Mouse (Mus musculus): ENCODE results near the gene Zrsr1. TPM values are rescaled to one million over a fixed set of nuclear protein-coding genes. Genes with fewer than 3 reads are reported as not detected.

Zrsr1 gene
- polyA plus RNA-seq, 1 experiment: 2.6 TPM

GRCm38 (mm10) chr11:23008181-23008823, 36.5 kb downstream of the Zrsr1 start:
- peak overlapping the region; percentile 98 for H3K4me3 ChIP-seq (ENCODE audit: control insufficient read depth, low read depth, low read length)
- peak overlapping the region; percentile 96 for H3K27ac ChIP-seq (ENCODE audit: control insufficient read depth, insufficient read depth, low read depth, low read length)
- no peaks in the 10 kb centered on the region for H3K27me3 ChIP-seq (ENCODE audit: control insufficient read depth, insufficient read depth, low read length)
- H3K4me1 ChIP-seq (ENCODE audit: control insufficient read depth, insufficient read depth, low read length): no peaks in the 10 kb centered on the region; the same call in 1 of the 2 replicates
- peak; percentile 86 for TF ChIP-seq POLR2A (IDR thresholded peaks at IDR 0.05; ENCODE audit: control insufficient read depth, low read depth, low read length)
- TF ChIP-seq CTCF (IDR thresholded peaks at IDR 0.05; ENCODE audit: control insufficient read depth, insufficient read depth, insufficient replicate concordance, low read depth, low read length): no peak
- no peaks in the 10 kb centered on the region; the same call in 1 of the 2 replicates for H3K36me3 ChIP-seq (ENCODE audit: control insufficient read depth, insufficient read depth, low read length)

GRCm38 (mm10) chr11:23008824-23009200, 37.0 kb downstream of the Zrsr1 start:
- Histone ChIP-seq H3K36me3 (ENCODE audit: control insufficient read depth, insufficient read depth, low read length) (no peaks in the 10 kb centered on the region; the same call in 1 of the 2 replicates), H3K27ac (ENCODE audit: control insufficient read depth, insufficient read depth, low read depth, low read length) (no peak overlapping the region), H3K4me1 (ENCODE audit: control insufficient read depth, insufficient read depth, low read length) (no peaks in the 10 kb centered on the region; the same call in 1 of the 2 replicates), H3K4me3 (ENCODE audit: control insufficient read depth, low read depth, low read length) (peak overlapping the region; percentile 23), H3K27me3 (ENCODE audit: control insufficient read depth, insufficient read depth, low read length) (no peaks in the 10 kb centered on the region)
- TF ChIP-seq CTCF (IDR thresholded peaks at IDR 0.05; ENCODE audit: control insufficient read depth, insufficient read depth, insufficient replicate concordance, low read depth, low read length) (no peak), POLR2A (IDR thresholded peaks at IDR 0.05; ENCODE audit: control insufficient read depth, low read depth, low read length) (no peak)

GRCm38 (mm10) chr11:23013096-23013495, 41.3 kb downstream of the Zrsr1 start:
- Histone ChIP-seq H3K4me1 (ENCODE audit: control insufficient read depth, insufficient read depth, low read length) (no peaks in the 10 kb centered on the region; the same call in 1 of the 2 replicates), H3K27me3 (ENCODE audit: control insufficient read depth, insufficient read depth, low read length) (no peaks in the 10 kb centered on the region), H3K4me3 (ENCODE audit: control insufficient read depth, low read depth, low read length) (no peak overlapping the region), H3K27ac (ENCODE audit: control insufficient read depth, insufficient read depth, low read depth, low read length) (no peak overlapping the region), H3K36me3 (ENCODE audit: control insufficient read depth, insufficient read depth, low read length) (no peaks in the 10 kb centered on the region)
- no peak for TF ChIP-seq POLR2A (IDR thresholded peaks at IDR 0.05; ENCODE audit: control insufficient read depth, low read depth, low read length)
- TF ChIP-seq CTCF (IDR thresholded peaks at IDR 0.05; ENCODE audit: control insufficient read depth, insufficient read depth, insufficient replicate concordance, low read depth, low read length): no peak

- no peaks in the 10 kb centered on the region for H3K27me3 ChIP-seq (ENCODE audit: control insufficient read depth, insufficient read depth, low read length)
- H3K4me3 ChIP-seq (ENCODE audit: control insufficient read depth, low read depth, low read length): no peak overlapping the region
- peak; percentile 19; the same call in 1 of the 2 replicates for TF ChIP-seq CTCF (IDR thresholded peaks at IDR 0.05; ENCODE audit: control insufficient read depth, insufficient read depth, insufficient replicate concordance, low read depth, low read length)
- TF ChIP-seq POLR2A (IDR thresholded peaks at IDR 0.05; ENCODE audit: control insufficient read depth, low read depth, low read length): no peak
- H3K4me1 ChIP-seq (ENCODE audit: control insufficient read depth, insufficient read depth, low read length): no peaks in the 10 kb centered on the region
- no peaks in the 10 kb centered on the region for H3K36me3 ChIP-seq (ENCODE audit: control insufficient read depth, insufficient read depth, low read length)
- H3K27ac ChIP-seq (ENCODE audit: control insufficient read depth, insufficient read depth, low read depth, low read length): no peak overlapping the region
These were observed 41.9 kb downstream of the Zrsr1 start for GRCm38 (mm10) chr11:23013580-23014294.

- Histone ChIP-seq H3K4me3 (ENCODE audit: control insufficient read depth, low read depth, low read length) (no peak overlapping the region), H3K36me3 (ENCODE audit: control insufficient read depth, insufficient read depth, low read length) (no peaks in the 10 kb centered on the region; the same call in 1 of the 2 replicates), H3K27me3 (ENCODE audit: control insufficient read depth, insufficient read depth, low read length) (no peaks in the 10 kb centered on the region), H3K4me1 (ENCODE audit: control insufficient read depth, insufficient read depth, low read length) (0 out of 2 replicates have a peak, but pooled peaks cover 2% of the 10 kb centered on the region), H3K27ac (ENCODE audit: control insufficient read depth, insufficient read depth, low read depth, low read length) (no peak overlapping the region)
- TF ChIP-seq POLR2A (IDR thresholded peaks at IDR 0.05; ENCODE audit: control insufficient read depth, low read depth, low read length): no peak
- no peak for TF ChIP-seq CTCF (IDR thresholded peaks at IDR 0.05; ENCODE audit: control insufficient read depth, insufficient read depth, insufficient replicate concordance, low read depth, low read length)
These were observed 43.2 kb downstream of the Zrsr1 start for GRCm38 (mm10) chr11:23014996-23015395.

- no peak overlapping the region for H3K27ac ChIP-seq (ENCODE audit: control insufficient read depth, insufficient read depth, low read depth, low read length)
- TF ChIP-seq POLR2A (IDR thresholded peaks at IDR 0.05; ENCODE audit: control insufficient read depth, low read depth, low read length): no peak
- H3K36me3 ChIP-seq (ENCODE audit: control insufficient read depth, insufficient read depth, low read length): no peaks in the 10 kb centered on the region; the same call in 1 of the 2 replicates
- no peaks in the 10 kb centered on the region for H3K27me3 ChIP-seq (ENCODE audit: control insufficient read depth, insufficient read depth, low read length)
- no peak overlapping the region for H3K4me3 ChIP-seq (ENCODE audit: control insufficient read depth, low read depth, low read length)
- peaks cover 3% of the 10 kb centered on the region for H3K4me1 ChIP-seq (ENCODE audit: control insufficient read depth, insufficient read depth, low read length)
These were observed 46.1 kb downstream of the Zrsr1 start for GRCm38 (mm10) chr11:23017943-23018342.

- peak overlapping the region; percentile 32 for H3K4me3 ChIP-seq (ENCODE audit: control insufficient read depth, low read depth, low read length)
- no peaks in the 10 kb centered on the region for H3K27me3 ChIP-seq (ENCODE audit: control insufficient read depth, insufficient read depth, low read length)
- peaks cover 3% of the 10 kb centered on the region for H3K4me1 ChIP-seq (ENCODE audit: control insufficient read depth, insufficient read depth, low read length)
- no peak overlapping the region for H3K27ac ChIP-seq (ENCODE audit: control insufficient read depth, insufficient read depth, low read depth, low read length)
- TF ChIP-seq POLR2A (IDR thresholded peaks at IDR 0.05; ENCODE audit: control insufficient read depth, low read depth, low read length) (no peak), CTCF (IDR thresholded peaks at IDR 0.05; ENCODE audit: control insufficient read depth, insufficient read depth, insufficient replicate concordance, low read depth, low read length) (no peak)
- H3K36me3 ChIP-seq (ENCODE audit: control insufficient read depth, insufficient read depth, low read length): no peaks in the 10 kb centered on the region; the same call in 1 of the 2 replicates
These were observed 48.4 kb downstream of the Zrsr1 start for GRCm38 (mm10) chr11:23020116-23020770.
